8 mouse cellular contexts compared by ENCODE assay signal in genomic region chr16:32077648-32078407, GRCm38 (mm10). TPM values are rescaled to one million over a fixed set of nuclear protein-coding genes. Genes with fewer than 3 reads are reported as not detected.
DNase-seq lines count a peak whose midpoint lies in the region; ATAC-seq and TF ChIP-seq lines count a peak whose summit lies in the region.

No protein-coding gene starts in this region.

- DNase-seq in embryo, embryonic 10 days (ENCODE audit: low spot score) = peak; percentile 11
- no peak for DNase-seq in embryo, embryonic 10.5 days (ENCODE audit: low spot score)
- DNase-seq in thymus, postnatal 0 days (ENCODE audit: low spot score) = peak; percentile 31
- no peak for DNase-seq in thymus, postnatal 10 days (ENCODE audit: low spot score in 2 of 2)
- DNase-seq in hindbrain, postnatal 0 days (ENCODE audit: low spot score) = no peak
- peak; percentile 70 for DNase-seq in naive thymus-derived CD4-positive, alpha-beta T cell, adult 2 months (ENCODE audit: low read depth)
- no peak for DNase-seq in left cerebral cortex, postnatal 14 days (ENCODE audit: low spot score in 2 of 2)
- no peak for DNase-seq in gastrocnemius, postnatal 10 days

- TF ChIP-seq CTCF in hindbrain, postnatal 0 days (IDR thresholded peaks at IDR 0.05; ENCODE audit: low read depth) = no peak

- H3K9me3 ChIP-seq in hindbrain, postnatal 0 days (ENCODE audit: low read length) = no peaks in the 10 kb centered on the region

- no peaks in the 10 kb centered on the region for H3K36me3 ChIP-seq in hindbrain, postnatal 0 days (ENCODE audit: insufficient read depth, low read length)

- no peak for ATAC-seq in hindbrain, postnatal 0 days

- intact Hi-C loops in left cerebral cortex, postnatal 14 days (cut with DNase I) = no loop called here

- H3K4me1 ChIP-seq in hindbrain, postnatal 0 days (ENCODE audit: insufficient read depth, low read length) = peaks cover 12% of the 10 kb centered on the region

- H3K27me3 ChIP-seq in hindbrain, postnatal 0 days (ENCODE audit: insufficient read depth, low read length) = no peaks in the 10 kb centered on the region

- peak overlapping the region; percentile 97 for H3K9ac ChIP-seq in hindbrain, postnatal 0 days (replicated peaks; ENCODE audit: low read length)

- WGBS in hindbrain, postnatal 0 days = 8% methylated on average over 13 of the region's 13 CpGs

- H3K4me2 ChIP-seq in hindbrain, postnatal 0 days (ENCODE audit: low read depth, low read length) = peak overlapping the region; percentile 82

- peak overlapping the region; percentile 95; the same call in 1 of the 2 replicates for H3K27ac ChIP-seq in hindbrain, postnatal 0 days

- peak overlapping the region; percentile 89 for H3K4me3 ChIP-seq in hindbrain, postnatal 0 days (ENCODE audit: low read length)

RNA-seq across cellular contexts. Expression of gene Pak2, which starts 1.3 kb away (rescaled TPM):
- 43.8 and 47.4 TPM in 2 replicates for polyA plus RNA-seq in thymus, postnatal 0 days (2015; fragmentation: Nextera tagmentation; extraction: Ambion mirVana)
- total RNA-seq in hindbrain, postnatal 0 days (2014; rRNA removed) = 21.7 and 22.5 TPM in 2 replicates
- 21.8 TPM in 2 replicates for polyA plus RNA-seq in hindbrain, postnatal 0 days (2015; fragmentation: Nextera tagmentation; extraction: Ambion mirVana)
- total RNA-seq in left cerebral cortex, postnatal 14 days (2021) = 10 to 100 TPM; 26.5 to 27.8 TPM
- total RNA-seq in gastrocnemius, postnatal 10 days (2021) = 10 to 100 TPM; 22.7 to 26.7 TPM

RNA-seq across cellular contexts. Expression of gene Pigx, which starts 21.7 kb away (rescaled TPM):
- polyA plus RNA-seq in thymus, postnatal 0 days (2015; fragmentation: Nextera tagmentation; extraction: Ambion mirVana) = 175 and 180 TPM in 2 replicates
- 46.5 and 47.3 TPM in 2 replicates for total RNA-seq in hindbrain, postnatal 0 days (2014; rRNA removed)
- 86.7 and 93.3 TPM in 2 replicates for polyA plus RNA-seq in hindbrain, postnatal 0 days (2015; fragmentation: Nextera tagmentation; extraction: Ambion mirVana)
- 10 to 100 TPM; 26.4 TPM for total RNA-seq in left cerebral cortex, postnatal 14 days (2021)
- total RNA-seq in gastrocnemius, postnatal 10 days (2021) = 10 to 100 TPM; 15.9 to 16.1 TPM

RNA-seq across cellular contexts. Expression of gene Cep19, which starts 21.8 kb away (rescaled TPM):
- polyA plus RNA-seq in thymus, postnatal 0 days (2015; fragmentation: Nextera tagmentation; extraction: Ambion mirVana) = 44.7 and 48.0 TPM in 2 replicates
- total RNA-seq in hindbrain, postnatal 0 days (2014; rRNA removed) = 20.1 and 28.2 TPM in 2 replicates
- polyA plus RNA-seq in hindbrain, postnatal 0 days (2015; fragmentation: Nextera tagmentation; extraction: Ambion mirVana) = 55.0 and 56.0 TPM in 2 replicates
- 10 to 100 TPM; 68.6 to 71.2 TPM for total RNA-seq in left cerebral cortex, postnatal 14 days (2021)
- total RNA-seq in gastrocnemius, postnatal 10 days (2021) = 1 to 10 TPM; 6.3 to 7.3 TPM

Comparison
In these comparisons a context has a peak if more than half of its experiments do, and no peak if none do; other contexts are left out.
1. DNase-seq: peak in embryo, embryonic 10 days (single experiment), thymus, postnatal 0 days (single experiment) and naive thymus-derived CD4-positive, alpha-beta T cell, adult 2 months (single experiment); none in embryo, embryonic 10.5 days (single experiment), thymus, postnatal 10 days (0 of 2), hindbrain, postnatal 0 days (single experiment), left cerebral cortex, postnatal 14 days (0 of 2) and gastrocnemius, postnatal 10 days (single experiment).